Mouse (Mus musculus) C2C12 (cell line): ENCODE results near the gene Card14.
"Not testable (repeated sequence)": the region's sequence is repeated elsewhere in the genome, so short reads cannot be mapped to it uniquely, and the experiment has no call there.

Experiments used
- CTCF ChIP-seq: IDR thresholded peaks from one replicate; pipeline ENCODE4 v1.5.1; 2011; ENCODE audit not compliant: control insufficient read depth, insufficient read depth, insufficient read length
- USF1 ChIP-seq: IDR thresholded peaks from one replicate; pipeline ENCODE4 v1.6.1; 2011; ENCODE audit warnings: low read depth, mild to moderate bottlenecking, control low read depth, moderate library complexity

GRCm38 (mm10) chr11:119272492-119272891 lies 35.1 kb upstream of the Card14 start:
- not testable (repeated sequence) for TF ChIP-seq CTCF, USF1
